Comparison of ENCODE assay signal across 11 mouse cellular contexts in genomic region chr6:13296041-13296440, GRCm38 (mm10).
DNase-seq lines count a peak whose midpoint lies in the region; TF ChIP-seq lines count a peak whose summit lies in the region.
"Had no signal": no experiment of that assay in that cellular context is flagged by ENCODE, and none has a peak within 500 bp of the region (broad histone marks: within the 10 kb centered on the region; RNA-seq: fewer than 3 reads in every experiment).

No protein-coding gene starts in this region.

- TF ChIP-seq CTCF in brain, embryonic 14.5 days (IDR thresholded peaks at IDR 0.05; ENCODE audit: borderline replicate concordance, extremely low read depth, insufficient read depth, insufficient read length): no peak

- TF ChIP-seq POLR2A in brain, embryonic 14.5 days (IDR thresholded peaks at IDR 0.05; ENCODE audit: borderline replicate concordance, extremely low read depth, insufficient read depth, insufficient read length, poor library complexity, severe bottlenecking): no peak

- intact Hi-C loops in left cerebral cortex, postnatal 10 days (cut with DNase I): loop anchor here (10.0 kb wide), 2 partner anchors 309 to 539 kb away; partner anchors contain the start of genes Gpr85 and Tmem168

- peak; percentile 7 for DNase-seq in gastrocnemius, postnatal 25 days
- no peak for DNase-seq in gastrocnemius, adult 18-20 months (ENCODE audit: low spot score)
- DNase-seq in left cerebral cortex, postnatal 10 days (ENCODE audit: extremely low spot score in 1 of 2, low spot score in 2 of 2): peak; percentile 24 to 26
- no peak for DNase-seq in left cerebral cortex, adult 18-20 months (ENCODE audit: low spot score in 2 of 2)
- peak; percentile 46 for DNase-seq in brain, embryonic 14.5 days (ENCODE audit: low read depth)
- peak; percentile 23 to 46 for DNase-seq in heart, adult 9 months (ENCODE audit: low spot score in 2 of 2)
- DNase-seq in spleen, adult 18-20 months: no peak
- DNase-seq in adrenal gland, postnatal 4 days (ENCODE audit: low spot score in 2 of 2): no peak
- DNase-seq: kidney, adult 11 months; kidney, postnatal 36 days; liver, postnatal 0 days had no signal

Comparison
In these comparisons a context has a peak if more than half of its experiments do, and no peak if none do; other contexts are left out.
1. DNase-seq: peak in gastrocnemius, postnatal 25 days (single experiment), left cerebral cortex, postnatal 10 days (2 of 2), brain, embryonic 14.5 days (single experiment) and heart, adult 9 months (2 of 2); none in gastrocnemius, adult 18-20 months (single experiment), left cerebral cortex, adult 18-20 months (0 of 2), spleen, adult 18-20 months (0 of 2) and adrenal gland, postnatal 4 days (0 of 2).